Mouse (Mus musculus) thymus, postnatal 14 days (tissue): ENCODE data around the gene Coasy.
A peak's percentile ranks its signal among the peaks of the same experiment; 100 is the strongest.

ENCODE experiments used
- DNase-seq: peaks from one replicate; pipeline ENCODE4 v3.0.0; 2021

Coasy gene

DNA sequence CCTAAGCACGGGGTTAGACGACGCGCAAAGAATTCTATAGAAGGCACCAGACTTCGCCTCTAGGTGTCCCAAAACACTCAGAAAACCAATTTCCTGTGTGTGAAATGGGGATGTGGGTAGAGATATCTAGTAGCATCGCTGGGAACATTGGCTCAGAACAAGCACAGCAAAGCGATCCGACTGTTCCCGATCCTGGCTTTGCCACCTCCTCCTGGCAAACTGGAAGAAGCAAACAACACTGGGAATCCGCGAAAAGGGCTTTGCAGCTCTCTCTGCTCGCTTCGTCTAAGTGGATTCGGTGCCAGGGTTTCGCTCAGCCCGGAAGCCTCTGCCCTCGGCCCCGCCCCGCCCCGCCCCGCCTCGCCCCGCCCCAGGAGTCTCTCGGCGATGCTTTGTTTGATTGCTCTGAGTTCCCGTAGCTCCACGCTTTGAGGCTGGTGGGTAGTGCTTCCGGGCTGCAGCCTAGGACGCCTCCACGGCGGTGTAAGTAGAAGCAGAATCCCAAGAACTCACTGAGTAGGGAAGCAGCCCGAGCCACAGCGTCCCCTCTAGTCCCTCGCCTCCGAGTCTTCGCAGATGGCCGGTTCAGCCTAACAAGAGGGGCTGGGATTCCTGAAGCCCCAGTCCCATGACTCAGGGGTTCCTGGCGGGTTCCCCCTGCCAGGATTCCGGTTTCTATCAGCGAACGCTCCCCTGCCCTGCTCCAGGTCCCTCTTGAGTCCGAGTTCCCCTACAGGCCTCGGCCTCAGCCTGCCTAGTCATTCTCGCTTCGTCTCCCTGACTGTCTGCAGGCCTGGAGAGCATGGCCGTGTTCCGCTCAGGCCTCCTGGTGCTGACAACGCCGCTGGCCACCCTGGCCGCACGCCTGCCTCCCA is at the start of gene Coasy:
Gene Coasy, plus strand, starts transcription at position 358 of the 875 bp plus-strand sequence.
- DNase-seq = peak; percentile 86

- no peak for DNase-seq
Measured at GRCm38 (mm10) chr11:101033856-101034500, 48.4 kb upstream of the Coasy start.

GRCm38 (mm10) chr11:101034614-101035327 is 47.6 kb upstream of the Coasy start:
- no peak for DNase-seq

GRCm38 (mm10) chr11:101035328-101035695 is 47.1 kb upstream of the Coasy start:
- DNase-seq = no peak

GRCm38 (mm10) chr11:101037795-101038194 is 44.6 kb upstream of the Coasy start:
- DNase-seq = no peak

- DNase-seq = peak; percentile 58
Measured at GRCm38 (mm10) chr11:101045826-101046225, 36.5 kb upstream of the Coasy start.

DNA sequence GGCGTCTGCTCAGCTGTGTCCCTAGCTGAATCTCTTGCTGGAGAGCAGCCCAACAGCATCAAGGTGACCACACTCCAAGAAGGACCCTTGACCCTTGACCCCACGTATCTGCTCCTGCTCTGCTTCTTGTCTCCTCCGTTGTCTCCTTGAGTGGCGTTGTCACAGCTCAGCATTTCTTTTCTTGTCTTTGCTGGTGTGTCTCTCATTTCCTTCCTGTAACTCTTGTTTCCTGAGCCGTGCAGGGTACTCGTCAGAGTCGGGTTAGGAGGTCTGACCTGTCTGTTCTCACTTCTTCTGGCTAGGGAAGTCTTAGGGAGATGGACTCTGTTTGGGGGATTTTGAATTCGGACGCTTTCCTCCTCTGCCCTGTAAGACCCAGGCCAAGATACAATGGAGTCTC is 35.9 kb upstream of the Coasy start:
- peak; percentile 59 for DNase-seq

- DNase-seq = peak; percentile 35
Measured at GRCm38 (mm10) chr11:101047502-101047901, 34.9 kb upstream of the Coasy start.

DNA sequence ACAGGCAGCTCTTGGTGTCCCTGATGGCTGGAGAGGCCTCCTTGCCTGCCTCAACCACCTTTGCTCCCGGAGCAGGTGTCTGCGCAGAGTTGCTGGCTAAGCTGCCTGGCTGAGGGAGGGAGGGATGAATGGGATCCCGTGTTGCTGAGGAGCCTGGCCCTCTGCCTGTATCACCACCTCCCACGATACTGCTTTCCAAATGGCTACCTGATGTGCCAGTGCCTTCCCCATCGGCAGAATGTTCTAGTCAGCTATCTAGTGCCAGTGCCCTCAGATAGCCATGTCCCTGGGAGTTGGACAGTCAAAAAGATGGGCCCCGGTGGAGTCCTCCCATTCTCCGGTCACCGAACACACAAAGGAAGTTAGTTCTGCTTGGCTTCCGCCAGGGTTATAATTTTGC is 32.0 kb upstream of the Coasy start:
- DNase-seq = no peak

DNA sequence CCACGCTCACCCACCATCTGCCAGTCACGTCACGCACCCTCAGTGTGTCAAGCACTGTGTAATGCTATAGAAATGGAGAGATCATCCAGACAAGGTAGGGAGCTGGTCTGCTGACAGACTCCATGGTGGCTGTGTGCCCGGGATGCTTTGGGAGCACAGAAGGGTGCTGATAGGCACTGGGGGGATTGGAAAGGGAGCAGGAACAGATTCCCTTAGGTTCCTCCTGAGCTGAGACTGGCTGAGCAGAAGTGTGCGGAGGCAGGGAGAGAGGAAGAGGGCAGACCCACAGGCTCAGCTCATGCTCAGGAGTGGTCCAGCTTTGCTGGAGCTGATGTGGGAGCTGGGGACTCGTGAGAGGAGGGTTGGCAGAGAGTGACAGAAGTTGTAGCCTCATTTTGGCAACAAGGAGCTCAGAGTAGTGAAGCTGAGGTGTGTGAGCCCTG is 31.3 kb upstream of the Coasy start:
- DNase-seq = no peak

DNA sequence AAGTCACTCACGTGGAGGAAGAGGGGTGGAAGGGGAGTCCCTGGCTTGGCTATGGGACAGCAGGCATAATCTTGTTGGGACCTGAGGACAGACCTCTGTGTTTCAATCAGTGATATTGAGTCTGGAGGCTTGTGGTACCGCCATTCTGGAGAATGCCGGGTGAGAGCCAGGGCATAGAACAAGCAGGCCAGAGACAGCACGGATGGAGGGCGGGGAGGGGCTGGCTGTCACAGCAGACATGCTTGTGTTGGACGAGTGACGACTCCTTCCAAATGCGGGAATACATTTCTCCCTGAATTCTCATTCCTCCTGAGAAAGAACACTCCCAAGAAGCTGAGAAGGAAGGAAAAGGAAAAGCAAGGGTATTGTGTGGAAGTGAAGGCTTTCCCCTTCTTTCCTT is 30.7 kb upstream of the Coasy start:
- DNase-seq = no peak

GRCm38 (mm10) chr11:101052751-101053473 is 29.5 kb upstream of the Coasy start:
- no peak for DNase-seq

DNA sequence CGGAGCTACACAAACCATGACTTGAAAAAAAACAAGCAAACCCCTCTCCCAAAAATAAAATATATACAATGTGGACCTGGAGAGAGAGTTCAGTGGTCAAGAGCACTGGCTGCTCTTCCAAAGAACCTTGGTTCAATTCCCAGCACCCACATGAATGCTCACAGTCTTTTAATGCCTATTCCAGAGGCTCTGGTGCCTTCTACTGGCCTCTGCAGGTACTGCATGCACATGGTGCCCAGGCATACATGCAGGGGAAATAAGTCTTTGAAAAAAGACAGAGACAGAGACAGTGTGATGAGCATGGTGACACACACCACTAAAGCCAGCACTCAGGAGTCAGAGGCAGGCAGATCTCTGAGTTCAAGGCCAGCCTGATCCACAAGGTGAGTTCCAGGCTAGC is 28.4 kb upstream of the Coasy start:
- DNase-seq = peak; percentile 47

DNA sequence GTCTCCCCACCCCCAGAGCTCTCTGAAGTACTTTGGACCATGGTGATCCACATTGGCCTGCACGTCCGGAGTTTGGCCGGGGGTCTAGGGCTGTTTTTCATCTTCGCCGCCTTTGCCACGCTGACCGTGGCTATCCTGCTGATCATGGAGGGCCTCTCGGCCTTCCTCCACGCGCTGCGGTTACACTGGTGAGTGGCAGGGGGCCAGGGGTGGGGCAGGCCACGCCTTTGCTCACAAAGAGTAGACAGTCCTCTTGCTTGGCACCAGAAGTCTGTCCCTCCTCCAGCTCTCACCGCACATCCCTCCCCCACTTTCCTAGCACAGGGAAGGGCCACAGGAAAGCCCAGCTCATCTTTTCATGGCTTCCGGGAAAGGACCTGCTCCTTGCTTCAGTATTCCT is 26.9 kb upstream of the Coasy start:
- no peak for DNase-seq

DNA sequence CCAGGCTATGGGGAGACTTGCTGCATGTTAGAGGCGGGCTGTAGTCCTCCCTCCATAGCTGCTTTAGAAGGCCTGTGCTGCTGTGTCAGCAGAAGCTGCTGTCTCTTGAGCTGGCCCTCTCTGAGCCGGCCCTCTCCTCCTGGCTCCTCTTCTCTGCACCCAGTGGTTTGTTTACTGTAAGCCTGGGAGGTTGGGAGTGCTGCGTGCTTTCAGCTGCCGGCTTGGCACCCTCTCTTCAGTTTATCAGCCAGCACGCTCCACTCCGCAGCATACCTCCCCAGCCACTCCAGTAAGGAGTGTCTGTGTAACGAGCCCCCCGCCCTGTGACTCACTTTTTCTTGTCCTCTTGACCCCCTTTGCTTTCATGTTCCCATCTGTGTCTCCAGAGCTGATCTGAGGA is 25.5 kb upstream of the Coasy start:
- DNase-seq = no peak

GRCm38 (mm10) chr11:101057860-101058259 is 24.5 kb upstream of the Coasy start:
- DNase-seq = peak; percentile 93

GRCm38 (mm10) chr11:101058726-101059125 is 23.6 kb upstream of the Coasy start:
- DNase-seq = no peak

DNA sequence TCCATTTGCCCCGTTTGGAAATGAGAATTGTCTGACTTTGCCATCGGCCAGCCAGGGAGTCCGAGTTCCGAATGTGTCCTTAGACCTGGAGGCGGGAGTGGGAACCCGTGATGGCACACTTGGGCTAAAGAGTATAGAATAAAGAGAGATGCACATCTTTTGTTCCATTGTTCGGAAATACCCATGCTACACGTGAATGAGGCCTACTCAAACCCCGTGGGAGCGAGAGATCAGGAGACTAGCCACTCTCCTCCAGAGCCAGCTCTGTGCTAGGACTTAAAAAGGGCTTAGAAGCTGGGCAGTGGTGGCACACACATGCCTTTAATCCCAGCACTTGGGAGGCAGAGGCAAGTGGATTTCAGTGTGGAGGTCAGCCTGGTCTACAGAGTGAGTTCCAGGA is 22.9 kb upstream of the Coasy start:
- no peak for DNase-seq

- DNase-seq = no peak
Measured at GRCm38 (mm10) chr11:101060126-101060525, 22.2 kb upstream of the Coasy start.

DNA sequence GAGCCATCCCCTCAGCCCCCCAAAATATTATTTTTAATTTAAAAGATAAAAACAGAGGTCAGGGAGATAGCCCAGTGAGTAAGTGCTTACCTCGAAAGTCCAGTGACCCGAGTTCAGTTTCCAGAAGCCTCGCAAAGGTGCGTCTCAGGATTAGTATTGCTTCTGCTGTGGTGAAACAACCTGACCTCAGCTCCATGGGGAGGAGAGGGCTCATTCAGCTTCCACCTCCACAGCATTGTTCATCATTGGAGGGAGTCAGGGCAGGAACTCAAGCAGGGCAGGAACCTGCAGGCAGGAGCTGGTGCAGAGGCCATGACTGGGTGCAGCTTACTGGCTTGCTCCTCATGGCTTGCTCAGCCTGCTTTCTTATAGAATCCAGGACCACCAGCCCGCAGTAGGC is 21.3 kb upstream of the Coasy start:
- DNase-seq = no peak

DNA sequence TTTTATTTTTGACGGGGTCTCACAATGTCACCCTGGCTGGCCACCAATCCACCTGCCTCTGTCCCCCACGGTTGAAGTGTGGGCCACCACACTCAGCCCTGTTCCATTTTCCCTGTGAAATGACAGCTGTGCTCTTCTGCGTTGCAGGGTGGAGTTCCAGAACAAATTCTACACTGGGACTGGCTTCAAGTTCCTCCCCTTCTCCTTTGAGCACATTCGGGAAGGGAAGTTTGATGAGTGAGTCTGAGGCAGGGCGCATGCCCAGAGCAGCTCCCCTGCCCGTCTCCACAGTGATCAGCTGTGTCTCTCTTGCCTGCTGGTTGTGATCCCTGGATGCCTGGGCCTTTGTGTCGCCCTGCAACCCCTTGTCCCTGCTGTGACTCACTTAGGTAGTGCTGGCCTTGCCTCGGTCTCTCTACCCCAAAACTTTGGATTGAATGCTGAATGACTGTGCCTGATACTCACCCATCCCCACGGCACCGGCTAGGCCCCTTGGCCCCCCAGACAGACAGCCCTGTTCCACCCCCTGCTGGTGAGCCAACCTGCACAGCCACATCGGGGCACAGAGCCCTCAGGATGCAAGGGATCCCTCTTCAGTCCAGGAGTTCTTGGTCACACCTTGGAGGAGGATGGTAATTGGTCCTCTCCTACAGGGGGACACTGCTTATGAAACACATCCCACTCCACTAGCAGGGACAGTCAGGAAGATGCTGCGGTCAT is 20.0 kb upstream of the Coasy start:
- peak; percentile 51 for DNase-seq

DNA sequence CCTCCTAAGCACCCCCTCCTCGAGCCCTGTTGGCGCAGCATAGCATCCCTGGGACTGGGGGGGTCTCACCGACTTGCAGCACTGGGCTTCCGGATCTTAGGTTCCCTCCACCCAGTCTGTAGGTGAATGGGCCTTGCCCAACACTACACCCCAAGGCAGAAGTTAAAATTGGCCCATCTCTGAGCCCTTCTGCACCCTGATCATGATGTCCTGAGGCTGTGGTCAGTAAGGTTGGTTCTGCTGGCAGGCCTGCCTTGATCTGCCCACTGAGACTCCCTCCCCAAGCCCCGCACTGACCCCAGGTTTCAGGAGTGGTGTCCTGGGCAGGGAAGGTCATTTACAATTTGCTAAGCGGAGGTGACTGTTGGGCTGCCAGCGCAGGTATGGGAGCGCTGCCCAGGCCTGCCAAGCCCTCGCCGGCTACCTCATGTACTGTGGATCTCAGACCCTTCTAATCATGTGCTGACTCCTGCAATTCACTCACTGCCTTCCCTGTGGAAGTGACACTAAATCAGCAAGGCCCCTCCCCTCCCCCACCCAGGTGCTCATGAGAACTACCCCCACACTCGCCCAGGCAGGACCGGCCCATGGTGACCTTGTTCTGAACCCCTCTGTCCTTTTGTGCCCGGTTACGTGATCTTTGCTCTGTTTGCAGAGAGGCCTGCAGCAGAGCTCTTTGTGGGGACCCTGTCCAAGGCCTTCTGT is 19.2 kb upstream of the Coasy start:
- DNase-seq = no peak
